Mouse (Mus musculus) megakaryocyte progenitor cell, adult 5-6 weeks (primary cell): ENCODE results near the gene Gtpbp1. TPM values are rescaled to one million over a fixed set of nuclear protein-coding genes. Genes with fewer than 3 reads are reported as not detected.
A peak's percentile ranks its signal among the peaks of the same experiment; 100 is the strongest.

Source experiments
- ATAC-seq: replicated peaks from 2 replicates; pipeline ENCODE4 v1.8.0; 2016; ENCODE audit warnings: mild to moderate bottlenecking, moderate TSS enrichment, inconsistent platforms; ENCODE audit not compliant: poor library complexity
- total RNA-seq, 2 experiments: library from RNA; stranded (forward) in 1 of 2; stranded (reverse) in 1 of 2; fragments of 157-497, 149-512 nt in 1 of 2; fragments of 200-1000 nt in 1 of 2; gene quantifications; 2 replicates each; pipeline versions ENCODE4 v1.2.3 to v1.2.4; 2015 to 2017

Gtpbp1 gene
- total RNA-seq, 2 experiments from 2014 or later: 34.5 to 48.2 TPM

- ATAC-seq: no peak
These were observed 6.0 kb upstream of the Gtpbp1 start for GRCm38 (mm10) chr15:79684616-79685015.

DNA sequence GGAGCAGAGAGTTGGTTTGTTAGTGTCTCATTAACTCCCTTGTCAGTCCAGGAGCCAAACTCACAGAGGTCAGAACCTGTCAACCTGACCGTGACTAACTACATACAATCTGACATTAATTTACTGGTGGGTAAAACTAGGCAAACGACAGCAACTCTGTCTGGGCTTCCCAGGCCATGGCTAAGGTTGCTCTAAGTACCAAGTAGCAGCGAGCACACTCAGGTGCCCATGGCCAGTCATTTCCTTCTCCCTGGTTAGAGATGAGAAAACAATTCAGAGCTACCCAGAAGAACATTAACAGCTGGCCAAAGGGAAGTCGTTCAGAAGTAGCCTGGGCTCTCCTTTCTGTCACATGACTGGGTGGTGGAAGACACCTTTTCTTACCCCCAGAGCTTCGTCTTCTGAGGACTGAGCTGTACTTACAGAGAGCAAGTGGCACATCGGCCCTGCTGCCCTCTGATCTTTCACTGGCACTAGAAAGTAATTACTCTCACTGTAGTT lies 5.5 kb upstream of the Gtpbp1 start:
- ATAC-seq: no peak

DNA sequence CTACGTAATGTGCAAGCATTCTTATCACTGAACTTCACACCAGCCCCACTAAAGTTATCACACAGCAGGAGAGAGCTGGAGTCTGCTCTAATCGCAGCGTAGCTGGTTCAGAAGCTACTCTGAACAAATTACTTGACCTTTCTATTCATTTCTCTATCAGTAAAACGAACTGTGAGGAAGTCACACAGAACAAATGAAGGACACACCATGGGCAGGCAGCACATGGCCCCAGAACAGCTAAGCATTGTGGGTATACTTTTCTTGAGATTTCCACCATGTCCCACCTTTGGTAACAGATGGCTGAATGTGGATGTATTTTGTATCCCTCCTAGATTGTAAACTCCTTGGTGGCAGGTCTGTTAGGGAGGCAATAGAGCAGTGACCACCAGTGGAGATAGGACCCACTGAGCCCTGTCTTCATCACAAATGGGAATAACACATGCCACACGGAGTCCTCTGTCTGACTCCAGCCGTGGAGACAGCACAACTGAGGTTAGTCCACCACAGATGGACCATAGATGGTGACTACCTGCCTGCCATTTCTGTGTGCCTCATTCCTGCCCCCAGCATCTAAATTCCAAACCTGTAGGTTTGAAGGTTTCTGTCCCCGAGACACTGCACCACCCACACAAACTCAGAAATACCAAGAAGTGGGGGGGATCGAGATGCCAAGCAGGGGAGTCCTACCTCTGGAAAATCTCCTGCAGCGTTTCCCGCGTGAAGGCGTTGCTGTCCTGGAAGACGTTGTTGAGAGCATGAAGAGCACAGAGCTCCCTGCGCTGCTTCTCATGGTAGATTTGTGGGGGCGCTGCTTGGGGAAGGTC lies 4.4 kb upstream of the Gtpbp1 start:
- no peak for ATAC-seq

- no peak for ATAC-seq
These were observed 3.5 kb upstream of the Gtpbp1 start for GRCm38 (mm10) chr15:79687175-79687574.

DNA sequence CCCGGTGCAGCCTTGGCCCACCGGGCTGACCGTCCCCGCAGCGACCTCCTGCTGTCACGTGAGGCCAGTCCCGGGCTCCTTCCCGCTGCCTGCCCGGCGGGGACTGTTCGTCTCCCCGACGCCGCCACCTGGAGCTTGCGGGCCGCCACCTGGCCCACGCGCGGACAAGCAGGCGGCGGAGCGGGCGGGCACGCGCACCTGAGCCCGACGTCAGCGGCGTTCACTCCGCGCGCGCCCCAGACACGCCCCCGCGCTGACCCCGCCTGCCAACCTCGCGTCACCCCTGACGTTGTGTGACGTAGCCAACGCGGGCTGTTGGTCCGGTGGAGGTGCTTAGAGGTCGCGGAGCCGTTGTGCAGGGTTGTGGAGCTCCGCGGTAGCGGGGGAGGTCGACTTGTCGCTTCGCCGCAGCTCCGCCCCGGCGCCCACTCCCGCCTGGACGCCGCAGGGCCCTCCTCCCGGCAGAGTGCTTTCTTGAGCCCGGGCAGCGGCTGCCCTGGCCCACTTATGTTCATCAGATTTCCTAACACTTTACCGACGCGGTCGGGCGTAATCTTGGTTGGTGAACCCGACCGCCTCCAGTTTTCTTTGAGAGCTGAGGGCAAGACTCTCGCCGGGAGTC lies 2.9 kb upstream of the Gtpbp1 start, which contains the start of gene Josd1:
Josd1 (minus strand) TSS at position 274 of the 622 bp plus-strand sequence.
- peak; percentile 64 for ATAC-seq

- ATAC-seq: no peak
These were observed 2.2 kb upstream of the Gtpbp1 start for GRCm38 (mm10) chr15:79688268-79688956.

GRCm38 (mm10) chr15:79689662-79690425 lies 801 bp upstream of the Gtpbp1 start:
- ATAC-seq: no peak

DNA sequence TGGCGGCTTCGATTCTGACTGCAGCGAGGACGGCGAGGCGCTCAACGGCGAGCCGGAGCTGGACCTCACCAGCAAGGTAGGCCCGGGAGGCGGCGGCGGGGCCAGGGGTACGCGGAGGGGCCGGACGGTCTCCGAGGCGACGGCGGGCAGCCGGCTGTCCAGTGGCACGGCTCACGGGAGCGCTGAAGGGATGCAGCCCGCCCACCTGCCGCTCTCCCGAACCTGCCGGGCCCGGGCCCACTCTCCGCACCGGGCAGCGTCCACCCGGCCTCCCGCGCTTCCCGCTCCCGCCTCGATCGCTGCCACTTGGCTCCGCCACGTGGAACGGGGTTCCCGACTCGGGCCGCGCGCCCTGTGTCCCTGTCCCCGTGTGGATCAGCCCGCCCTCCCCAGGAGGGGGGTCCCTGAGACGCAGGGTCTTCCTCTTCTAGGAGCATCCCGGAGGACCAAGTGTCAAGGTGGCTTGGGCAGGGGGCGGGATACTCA lies 421 bp downstream of the Gtpbp1 start:
- no peak for ATAC-seq

GRCm38 (mm10) chr15:79692334-79692733 lies 1.7 kb downstream of the Gtpbp1 start:
- no peak for ATAC-seq

- peak; percentile 11 for ATAC-seq
These were observed 3.1 kb downstream of the Gtpbp1 start for GRCm38 (mm10) chr15:79693740-79694139.

DNA sequence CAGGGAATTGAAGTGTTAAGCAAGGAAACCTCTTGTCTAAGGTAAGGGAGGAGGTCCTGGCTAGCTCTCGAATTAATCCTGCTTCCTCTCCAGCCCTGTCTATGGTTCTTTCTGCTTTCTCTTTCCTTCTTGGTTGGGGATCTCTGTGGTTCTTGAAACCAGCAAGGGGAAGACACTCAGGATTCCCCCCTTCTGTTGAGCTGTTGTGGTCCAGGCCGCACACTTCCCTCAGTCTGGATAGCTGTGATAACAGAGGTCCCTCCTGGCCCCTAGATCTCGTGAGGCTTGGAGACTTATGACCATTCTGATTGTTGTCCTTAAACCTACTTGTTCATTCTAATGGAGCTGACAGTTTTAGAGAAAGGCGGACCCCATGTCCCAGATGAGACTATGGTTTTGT lies 3.9 kb downstream of the Gtpbp1 start:
- ATAC-seq: peak; percentile 44

- ATAC-seq: peak; percentile 50
These were observed 4.9 kb downstream of the Gtpbp1 start for GRCm38 (mm10) chr15:79695516-79695915.

DNA sequence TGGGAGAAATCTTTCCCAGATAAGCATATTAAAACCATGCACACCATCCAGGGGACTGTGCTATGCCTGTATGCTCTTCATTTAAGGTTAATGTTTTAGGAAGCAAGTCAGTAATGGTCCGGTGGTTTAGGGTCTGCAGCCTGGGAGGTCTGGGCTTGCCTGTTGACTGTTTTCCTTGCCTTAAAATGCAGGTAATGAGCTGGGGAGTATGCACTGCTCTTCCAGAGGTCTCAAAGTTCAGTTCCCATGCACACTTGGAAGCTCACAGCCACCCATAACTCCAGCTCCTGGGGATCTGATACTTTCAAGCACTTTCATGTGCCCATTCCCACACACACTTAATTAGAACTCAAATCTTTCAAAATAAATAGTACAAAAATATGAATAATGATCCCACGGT lies 5.9 kb downstream of the Gtpbp1 start:
- ATAC-seq: no peak

GRCm38 (mm10) chr15:79697011-79697410 lies 6.4 kb downstream of the Gtpbp1 start:
- ATAC-seq: no peak

DNA sequence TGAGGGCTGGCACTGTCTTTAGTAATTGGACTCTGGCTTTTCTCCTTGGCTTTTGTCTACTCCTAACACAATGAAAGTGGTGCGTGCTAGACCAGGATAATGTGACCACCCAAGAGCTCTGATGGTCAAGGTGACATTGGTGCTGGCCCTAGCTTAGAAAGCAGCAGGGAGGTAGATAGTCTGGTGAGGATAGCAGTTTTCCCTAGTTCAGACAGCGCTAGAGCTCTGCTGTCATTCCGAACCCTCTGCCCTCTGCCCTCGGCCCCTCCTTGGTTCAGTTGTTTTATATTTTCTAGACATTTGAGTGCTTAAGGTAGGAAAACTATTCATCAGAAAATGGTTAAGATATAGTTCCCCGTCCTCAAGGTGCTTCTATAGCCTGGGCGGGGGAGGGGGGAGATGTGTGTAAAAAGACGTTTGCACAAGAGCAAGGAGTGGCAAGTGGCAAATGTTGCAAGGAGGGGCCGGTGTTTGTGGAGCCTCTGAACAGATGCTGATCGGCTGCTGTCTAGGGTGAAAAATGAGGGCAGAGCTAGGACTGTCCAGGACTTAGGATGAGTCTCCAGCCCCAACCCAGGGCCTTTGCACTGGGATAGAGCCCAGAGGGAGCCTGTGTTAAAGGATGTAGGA lies 7.0 kb downstream of the Gtpbp1 start:
- no peak for ATAC-seq

- ATAC-seq: no peak
These were observed 16.1 kb downstream of the Gtpbp1 start for GRCm38 (mm10) chr15:79706603-79707214.

DNA sequence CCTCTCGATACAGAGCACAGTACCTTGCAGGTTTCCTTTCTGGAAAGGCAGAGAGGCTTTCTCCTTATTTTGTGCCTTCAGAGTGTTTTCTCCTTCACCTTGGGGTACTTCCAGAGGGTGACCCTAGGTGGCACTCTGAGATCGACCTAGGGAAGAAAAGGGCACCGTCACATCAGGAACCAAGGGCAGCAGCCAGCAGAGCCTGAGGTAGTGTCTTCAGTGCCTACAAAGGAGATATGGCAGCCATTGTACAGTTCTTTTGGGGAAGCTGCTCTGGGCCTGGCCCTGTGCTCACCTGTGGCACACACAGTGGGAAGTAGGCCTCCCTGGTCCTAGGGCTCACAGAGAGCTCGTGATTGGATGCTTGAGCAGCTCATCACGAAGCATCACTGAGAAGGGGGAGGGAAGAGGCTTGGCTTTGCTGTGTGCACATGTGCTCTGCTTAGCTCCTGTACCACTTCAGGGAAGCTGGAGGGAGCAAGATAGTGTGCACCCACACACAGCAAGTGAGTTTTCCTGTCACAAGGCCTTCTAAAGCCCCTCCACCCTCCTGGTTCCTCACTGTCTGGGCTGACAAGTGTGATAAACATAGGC lies 17.7 kb downstream of the Gtpbp1 start:
- ATAC-seq: peak; percentile 65

DNA sequence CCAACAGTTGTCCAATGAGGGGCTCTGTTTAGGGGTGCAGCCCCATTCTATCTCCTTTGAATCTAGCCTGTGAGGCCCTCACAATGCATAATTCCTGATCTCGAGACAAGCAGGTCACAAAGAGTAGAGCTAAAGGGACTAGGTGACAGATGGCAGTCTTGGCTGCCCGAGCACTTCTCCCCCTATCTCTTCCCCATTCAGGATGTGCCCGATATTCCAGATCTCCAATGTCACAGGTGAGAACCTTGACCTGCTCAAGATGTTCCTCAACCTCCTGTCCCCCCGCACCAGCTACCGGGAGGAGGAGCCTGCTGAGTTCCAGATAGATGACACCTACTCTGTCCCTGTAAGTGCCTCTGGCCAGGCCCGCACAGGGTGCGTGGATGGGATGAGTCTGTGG lies 25.0 kb downstream of the Gtpbp1 start:
- no peak for ATAC-seq

- no peak for ATAC-seq
These were observed 26.1 kb downstream of the Gtpbp1 start for GRCm38 (mm10) chr15:79716710-79717109.
